Mouse (Mus musculus) lung, postnatal 14 days (tissue): ENCODE data around the gene Hyal1.

ENCODE experiments used
- DNase-seq: peaks from one replicate; pipeline ENCODE4 v3.0.0; 2021

Gene Hyal1

GRCm38 (mm10) chr9:107575579-107576356 is 959 bp upstream of the Hyal1 start:
- DNase-seq, result no peak

GRCm38 (mm10) chr9:107577871-107578270 is 1.1 kb downstream of the Hyal1 start:
- DNase-seq, result no peak

GRCm38 (mm10) chr9:107578587-107578986 is 1.9 kb downstream of the Hyal1 start, which contains the start of gene Naa80:
Naa80 (plus strand) TSS chr9:107578887.
- DNase-seq, result no peak

GRCm38 (mm10) chr9:107579023-107579900 is 2.5 kb downstream of the Hyal1 start:
- DNase-seq, result no peak

GRCm38 (mm10) chr9:107580501-107581317 is 4.0 kb downstream of the Hyal1 start, which contains the start of gene Hyal3:
Hyal3 (plus strand) TSS chr9:107580818.
- DNase-seq, result peak; percentile 91

- DNase-seq, result no peak
Measured at GRCm38 (mm10) chr9:107581584-107581983, 4.9 kb downstream of the Hyal1 start.

- no peak for DNase-seq
Measured at GRCm38 (mm10) chr9:107582509-107583062, 5.9 kb downstream of the Hyal1 start.

GRCm38 (mm10) chr9:107583174-107583573 is 6.4 kb downstream of the Hyal1 start:
- DNase-seq, result no peak

GRCm38 (mm10) chr9:107586504-107586903 is 9.8 kb downstream of the Hyal1 start:
- DNase-seq, result no peak

GRCm38 (mm10) chr9:107586974-107587832 is 10.5 kb downstream of the Hyal1 start, which contains the start of gene Ifrd2:
Ifrd2 (plus strand) TSS chr9:107587642.
- peak; percentile 95 for DNase-seq

- no peak for DNase-seq
Measured at GRCm38 (mm10) chr9:107587833-107588639, 11.3 kb downstream of the Hyal1 start.

- DNase-seq, result peak; percentile 72
Measured at GRCm38 (mm10) chr9:107590058-107590772, 13.5 kb downstream of the Hyal1 start.

GRCm38 (mm10) chr9:107590773-107591060 is 14.0 kb downstream of the Hyal1 start:
- DNase-seq, result no peak

- no peak for DNase-seq
Measured at GRCm38 (mm10) chr9:107593101-107593976, 16.6 kb downstream of the Hyal1 start.

GRCm38 (mm10) chr9:107594281-107595062 is 17.7 kb downstream of the Hyal1 start:
- DNase-seq, result no peak

- DNase-seq, result no peak
Measured at GRCm38 (mm10) chr9:107596619-107597569, 20.2 kb downstream of the Hyal1 start.

GRCm38 (mm10) chr9:107598385-107598784 is 21.7 kb downstream of the Hyal1 start:
- no peak for DNase-seq
